23 mouse cellular contexts compared by ENCODE assay signal in the genomic region with DNA sequence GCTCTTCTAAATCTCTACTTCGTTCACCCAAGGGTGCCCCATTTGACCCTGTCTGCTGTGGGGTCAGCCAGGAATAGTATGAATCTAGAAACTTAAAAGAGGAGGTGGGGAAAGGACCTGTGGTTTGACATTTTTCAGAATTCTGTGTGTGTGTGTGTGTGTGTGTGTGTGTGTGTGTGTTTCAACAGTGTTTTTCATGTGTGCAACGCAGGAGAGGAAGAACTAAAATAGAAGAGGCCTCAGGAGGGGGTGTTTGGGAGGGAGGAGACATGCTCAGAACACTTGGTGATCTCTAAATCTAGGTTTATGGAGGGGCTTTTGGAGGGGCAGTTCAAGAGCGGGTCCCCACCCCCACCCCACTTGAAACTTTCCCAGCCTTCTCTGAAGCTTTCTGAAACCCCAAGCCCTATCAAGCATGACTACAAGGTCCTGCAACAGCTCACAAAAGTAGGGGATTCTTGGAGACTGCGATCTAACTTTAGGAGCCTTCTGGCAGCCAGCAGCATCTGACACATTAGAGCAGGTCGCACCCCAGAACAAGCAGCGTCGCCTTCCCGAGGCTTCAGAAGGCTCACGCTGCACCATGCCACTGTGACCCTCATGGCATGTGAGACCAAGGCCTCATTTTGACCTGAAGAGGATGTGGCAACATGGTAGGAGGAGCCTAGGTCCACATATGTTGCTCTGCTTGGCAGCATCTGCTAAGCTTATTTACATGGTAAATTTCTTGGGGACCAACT. TPM values are rescaled to one million over a fixed set of nuclear protein-coding genes. Genes with fewer than 3 reads are reported as not detected.
DNase-seq lines count a peak whose midpoint lies in the region; ATAC-seq and TF ChIP-seq lines count a peak whose summit lies in the region.
"Had no signal": no experiment of that assay in that cellular context is flagged by ENCODE, and none has a peak within 500 bp of the region (broad histone marks: within the 10 kb centered on the region; RNA-seq: fewer than 3 reads in every experiment).

No protein-coding gene starts in this region.

- no peak overlapping the region for H3K4me2 ChIP-seq in lung, postnatal 0 days (replicated peaks; ENCODE audit: low read depth, low read length)
- H3K4me2 ChIP-seq in forebrain, embryonic 12.5 days = no peak overlapping the region
- H3K4me2 ChIP-seq: embryonic facial prominence, embryonic 12.5 days; heart, embryonic 11.5 days; limb, embryonic 13.5 days had no signal

- TF ChIP-seq EP300 in lung, postnatal 0 days (IDR thresholded peaks at IDR 0.05) = no peak

- no peak for ATAC-seq in lung, postnatal 0 days
- peak; percentile 49 for ATAC-seq in megakaryocyte progenitor cell, adult 5-6 weeks (replicated peaks; ENCODE audit: poor library complexity)
- ATAC-seq in forebrain, embryonic 12.5 days (ENCODE audit: low FRiP score) = no peak
- ATAC-seq: hindbrain, embryonic 16.5 days had no signal

- 69% methylated on average over 9 of the region's 9 CpGs for WGBS in lung, postnatal 0 days
- WGBS in forebrain, embryonic 12.5 days = 89% methylated on average over 9 of the region's 9 CpGs

- no peak overlapping the region for H3K27ac ChIP-seq in lung, postnatal 0 days (ENCODE audit: low read length)
- H3K27ac ChIP-seq in forebrain, embryonic 12.5 days = no peak overlapping the region
- H3K27ac ChIP-seq: embryonic facial prominence, embryonic 12.5 days; limb, embryonic 13.5 days had no signal

- H3K4me1 ChIP-seq in lung, postnatal 0 days (ENCODE audit: insufficient read depth, low read depth, low read length) = no peaks in the 10 kb centered on the region
- no peaks in the 10 kb centered on the region for H3K4me1 ChIP-seq in forebrain, embryonic 12.5 days
- H3K4me1 ChIP-seq: embryonic facial prominence, embryonic 12.5 days had no signal

- no peak overlapping the region for H3K9ac ChIP-seq in lung, postnatal 0 days (replicated peaks; ENCODE audit: low read depth)
- no peak overlapping the region for H3K9ac ChIP-seq in forebrain, embryonic 12.5 days
- H3K9ac ChIP-seq: embryonic facial prominence, embryonic 12.5 days; limb, embryonic 13.5 days had no signal

- no peak for TF ChIP-seq CTCF in lung, postnatal 0 days (IDR thresholded peaks at IDR 0.05)

- H3K36me3 ChIP-seq in lung, postnatal 0 days (ENCODE audit: insufficient read depth, low read length) = no peaks in the 10 kb centered on the region
- no peaks in the 10 kb centered on the region for H3K36me3 ChIP-seq in forebrain, embryonic 12.5 days (replicated peaks)
- H3K36me3 ChIP-seq: embryonic facial prominence, embryonic 12.5 days; limb, embryonic 13.5 days had no signal

- no peak overlapping the region for H3K4me3 ChIP-seq in lung, postnatal 0 days (ENCODE audit: low read depth, low read length)
- no peak overlapping the region for H3K4me3 ChIP-seq in forebrain, embryonic 12.5 days (replicated peaks)
- H3K4me3 ChIP-seq: embryonic facial prominence, embryonic 12.5 days; limb, embryonic 13.5 days had no signal

- H3K27me3 ChIP-seq in lung, postnatal 0 days (replicated peaks; ENCODE audit: insufficient read depth, low read length) = no peaks in the 10 kb centered on the region
- H3K27me3 ChIP-seq in forebrain, embryonic 12.5 days = no peaks in the 10 kb centered on the region
- H3K27me3 ChIP-seq: embryonic facial prominence, embryonic 12.5 days; limb, embryonic 13.5 days had no signal

- intact Hi-C loops in left cerebral cortex, postnatal 10 days (cut with DNase I) = no loop called here

- no peaks in the 10 kb centered on the region for H3K9me3 ChIP-seq in lung, postnatal 0 days (ENCODE audit: low read length)
- no peaks in the 10 kb centered on the region for H3K9me3 ChIP-seq in forebrain, embryonic 12.5 days
- H3K9me3 ChIP-seq: embryonic facial prominence, embryonic 12.5 days; limb, embryonic 13.5 days had no signal

- DNase-seq in lung, postnatal 36 days = peak; percentile 43
- DNase-seq in lung, postnatal 0 days (ENCODE audit: low spot score) = no peak
- peak; percentile 57 for DNase-seq in T-cell, adult 2 months (ENCODE audit: low spot score)
- peak; percentile 42 for DNase-seq in thymus, postnatal 25 days
- DNase-seq in left cerebral cortex, postnatal 10 days (ENCODE audit: extremely low spot score in 1 of 2, low spot score in 2 of 2) = no peak
- no peak for DNase-seq in c-Kit-positive CD71-positive TER-119-positive erythroid progenitor cells, embryonic 14.5 days (ENCODE audit: low spot score)
- DNase-seq: adrenal gland, postnatal 25 days; cerebellum, postnatal 14 days; gastrocnemius, postnatal 36 days; kidney, adult 9 months; lung, postnatal 4 days; midbrain, embryonic 14.5 days had no signal

RNA-seq across cellular contexts. Expression of gene Timm8a2, which starts 18.6 kb away (rescaled TPM):
- not detected in 2 replicates for polyA plus RNA-seq in lung, postnatal 0 days (2015; fragmentation: Nextera tagmentation; extraction: Ambion mirVana)
- not detected in 2 replicates for total RNA-seq in megakaryocyte progenitor cell, adult 5-6 weeks (2015)
- not detected in 2 replicates for total RNA-seq in megakaryocyte progenitor cell, adult 5-6 weeks (2017)
- polyA plus RNA-seq in forebrain, embryonic 12.5 days (2016; fragmentation: Nextera tagmentation; extraction: Ambion mirVana) = not detected in 2 replicates
- total RNA-seq in left cerebral cortex, postnatal 10 days (2021) = under 1 TPM in 1 of 2 experiments, not detected in 1; 0.39 TPM
- total RNA-seq: adrenal gland, postnatal 25 days; gastrocnemius, postnatal 36 days; heart, postnatal 25 days; layer of hippocampus, adult 8-10 months; MEL had no signal
- polyA plus RNA-seq: embryonic facial prominence, embryonic 12.5 days; heart, embryonic 11.5 days; hindbrain, embryonic 16.5 days; limb, embryonic 13.5 days; liver, embryonic 16.5 days; midbrain, embryonic 14.5 days; neural tube, embryonic 11.5 days had no signal

RNA-seq across cellular contexts. Expression of gene Tm9sf2, which starts 53.8 kb away (rescaled TPM):
- polyA plus RNA-seq in lung, postnatal 0 days (2015; fragmentation: Nextera tagmentation; extraction: Ambion mirVana) = 162 and 170 TPM in 2 replicates
- 98.1 and 98.8 TPM in 2 replicates for total RNA-seq in megakaryocyte progenitor cell, adult 5-6 weeks (2015)
- total RNA-seq in megakaryocyte progenitor cell, adult 5-6 weeks (2017) = 108 and 118 TPM in 2 replicates
- 118 and 120 TPM in 2 replicates for polyA plus RNA-seq in forebrain, embryonic 12.5 days (2016; fragmentation: Nextera tagmentation; extraction: Ambion mirVana)
- 10 to 100 TPM; 81.5 to 83.4 TPM for total RNA-seq in left cerebral cortex, postnatal 10 days (2021)

Comparison
In these comparisons a context has a peak if more than half of its experiments do, and no peak if none do; other contexts are left out.
1. DNase-seq: peak in lung, postnatal 36 days (single experiment), T-cell, adult 2 months (single experiment) and thymus, postnatal 25 days (single experiment); none in lung, postnatal 0 days (single experiment), left cerebral cortex, postnatal 10 days (0 of 2) and c-Kit-positive CD71-positive TER-119-positive erythroid progenitor cells, embryonic 14.5 days (single experiment).